Mouse (Mus musculus): Measurements from ENCODE around the gene Olfr1513. TPM values are rescaled to one million over a fixed set of nuclear protein-coding genes. Genes with fewer than 3 reads are reported as not detected.
"Not testable (repeated sequence)": the region's sequence is repeated elsewhere in the genome, so short reads cannot be mapped to it uniquely, and the experiment has no call there.

Olfr1513 gene
- total RNA-seq (2021), result not detected
- long read RNA-seq, experiment 1, result 0 reads
- long read RNA-seq, experiment 2, result 0 reads

GRCm38 (mm10) chr14:52356308-52356707 lies at the start of gene Olfr1513:
Gene Olfr1513 (minus strand): TSS chr14:52356408.
- no peak for TF ChIP-seq CTCF (conservative IDR thresholded peaks at IDR 0.05)
- Histone ChIP-seq H3K27ac (no peak within 1 kb of the TSS), H3K4me3 (no peak within 1 kb of the TSS)
- DNase-seq (ENCODE audit: low spot score in 2 of 2), result no peak

DNA sequence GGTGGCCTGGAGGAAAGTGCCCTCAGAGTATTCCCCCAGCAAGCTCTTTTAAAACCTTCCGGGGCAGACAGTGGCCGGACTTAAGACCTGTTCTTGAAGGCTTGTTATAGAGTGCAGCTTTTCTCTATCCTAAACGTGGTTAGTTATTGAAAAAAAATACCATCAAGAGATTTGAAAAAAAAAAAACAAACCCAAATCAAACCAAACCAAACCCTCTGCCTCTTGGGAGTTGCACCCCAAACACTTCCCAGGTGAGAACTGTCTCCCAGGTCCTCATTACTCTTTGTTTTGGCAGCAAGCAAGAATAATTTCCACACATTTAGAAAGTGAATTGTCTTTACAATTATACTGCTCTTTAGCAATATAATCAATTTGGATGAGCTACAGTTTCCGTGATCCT lies 41.1 kb upstream of the Olfr1513 start, which contains the start of gene Olfr1511:
Gene Olfr1511, minus strand, starts transcription at position 101 of the 400 bp plus-strand sequence.
- Histone ChIP-seq H3K27ac (no peak within 1 kb of the TSS), H3K4me3 (no peak within 1 kb of the TSS)
- DNase-seq (ENCODE audit: low spot score in 2 of 2), result no peak
- no peak for TF ChIP-seq CTCF (conservative IDR thresholded peaks at IDR 0.05)

DNA sequence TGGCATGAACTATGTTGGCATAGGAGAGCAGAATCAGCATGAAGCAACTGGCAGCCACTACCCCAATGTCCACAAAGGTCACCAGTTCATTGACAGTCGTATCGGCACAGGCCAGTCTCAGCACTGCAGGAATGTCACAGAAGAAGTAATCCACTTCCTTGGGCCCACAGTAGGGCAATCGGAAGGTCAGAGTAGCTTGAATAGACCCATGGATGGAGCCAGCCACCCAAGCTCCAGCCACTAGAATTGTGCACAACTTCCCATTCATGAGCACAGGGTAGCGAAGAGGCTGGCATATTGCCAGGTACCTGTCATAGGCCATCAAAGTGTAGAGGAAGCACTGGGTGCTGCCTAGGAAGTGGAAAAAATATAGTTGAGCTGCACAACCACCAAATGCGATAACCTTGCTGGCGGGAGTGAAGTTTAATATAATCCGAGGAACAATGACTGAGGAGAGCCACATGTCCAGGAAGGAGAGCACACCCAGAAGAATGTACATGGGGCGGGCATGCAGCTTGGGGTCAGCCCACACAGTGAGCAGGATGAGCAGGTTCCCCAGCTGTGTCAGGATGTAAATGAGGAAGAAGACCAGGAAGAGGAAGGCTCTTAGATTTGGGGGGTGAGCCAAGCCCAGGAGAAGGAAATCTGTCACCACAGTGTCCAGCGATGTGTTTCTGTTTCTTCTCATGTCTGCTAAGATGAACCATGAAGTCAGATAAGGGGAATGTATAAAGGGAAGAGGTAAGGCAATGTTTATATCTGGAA lies 34.1 kb upstream of the Olfr1513 start:
- H3K4me3 ChIP-seq; H3K27ac ChIP-seq; DNase-seq (ENCODE audit: low spot score in 2 of 2): not testable (repeated sequence)

GRCm38 (mm10) chr14:52379068-52379467 lies 22.9 kb upstream of the Olfr1513 start, which contains the start of gene Olfr1512:
Gene Olfr1512 (minus strand): TSS chr14:52379168.
- no peak for DNase-seq (ENCODE audit: low spot score in 2 of 2)
- no peak within 1 kb of the TSS for H3K27ac ChIP-seq
- TF ChIP-seq CTCF (conservative IDR thresholded peaks at IDR 0.05), result no peak

GRCm38 (mm10) chr14:52368741-52369140 lies 12.5 kb upstream of the Olfr1513 start:
- peak in 1 of 2 experiments; percentile 36 for DNase-seq (ENCODE audit: low spot score in 2 of 2)
- Histone ChIP-seq H3K27ac (no peak overlapping the region), H3K4me3 (no peak overlapping the region)
- no peak for TF ChIP-seq CTCF (conservative IDR thresholded peaks at IDR 0.05)

More at GRCm38 (mm10) chr14:52379068-52379467, 22.9 kb upstream of the Olfr1513 start, which contains the start of gene Olfr1512:
- H3K4me3 ChIP-seq, result no peak within 1 kb of the TSS

- no peak overlapping the region; the same call in 1 of the 2 replicates for H3K4me3 ChIP-seq
- peak overlapping the region; percentile 80; the same call in 1 of the 2 replicates for H3K27ac ChIP-seq
- no peak for DNase-seq (ENCODE audit: low spot score in 2 of 2)
- TF ChIP-seq CTCF (conservative IDR thresholded peaks at IDR 0.05), result no peak
Measured at GRCm38 (mm10) chr14:52339512-52339852, 16.7 kb downstream of the Olfr1513 start.

- DNase-seq (ENCODE audit: low spot score in 2 of 2), result peak; percentile 77 to 83
Measured at GRCm38 (mm10) chr14:52338751-52339511, 17.3 kb downstream of the Olfr1513 start.

GRCm38 (mm10) chr14:52332171-52332570 lies 24.0 kb downstream of the Olfr1513 start:
- no peak for TF ChIP-seq CTCF (conservative IDR thresholded peaks at IDR 0.05)
- H3K4me3 ChIP-seq, result no peak overlapping the region
- H3K27ac ChIP-seq, result no peak overlapping the region; the same call in 1 of the 2 replicates
- DNase-seq (ENCODE audit: low spot score in 2 of 2), result no peak

More at GRCm38 (mm10) chr14:52338751-52339511, 17.3 kb downstream of the Olfr1513 start:
- peak; percentile 89 for TF ChIP-seq CTCF (conservative IDR thresholded peaks at IDR 0.05)
- H3K27ac ChIP-seq, result peak overlapping the region; percentile 80
- peak overlapping the region; percentile 56 for H3K4me3 ChIP-seq

- Histone ChIP-seq H3K27ac (peak overlapping the region; percentile 65), H3K4me3 (no peak overlapping the region)
- no peak for DNase-seq (ENCODE audit: low spot score in 2 of 2)
- no peak for TF ChIP-seq CTCF (conservative IDR thresholded peaks at IDR 0.05)
Measured at GRCm38 (mm10) chr14:52331069-52331750, 25.0 kb downstream of the Olfr1513 start.

DNA sequence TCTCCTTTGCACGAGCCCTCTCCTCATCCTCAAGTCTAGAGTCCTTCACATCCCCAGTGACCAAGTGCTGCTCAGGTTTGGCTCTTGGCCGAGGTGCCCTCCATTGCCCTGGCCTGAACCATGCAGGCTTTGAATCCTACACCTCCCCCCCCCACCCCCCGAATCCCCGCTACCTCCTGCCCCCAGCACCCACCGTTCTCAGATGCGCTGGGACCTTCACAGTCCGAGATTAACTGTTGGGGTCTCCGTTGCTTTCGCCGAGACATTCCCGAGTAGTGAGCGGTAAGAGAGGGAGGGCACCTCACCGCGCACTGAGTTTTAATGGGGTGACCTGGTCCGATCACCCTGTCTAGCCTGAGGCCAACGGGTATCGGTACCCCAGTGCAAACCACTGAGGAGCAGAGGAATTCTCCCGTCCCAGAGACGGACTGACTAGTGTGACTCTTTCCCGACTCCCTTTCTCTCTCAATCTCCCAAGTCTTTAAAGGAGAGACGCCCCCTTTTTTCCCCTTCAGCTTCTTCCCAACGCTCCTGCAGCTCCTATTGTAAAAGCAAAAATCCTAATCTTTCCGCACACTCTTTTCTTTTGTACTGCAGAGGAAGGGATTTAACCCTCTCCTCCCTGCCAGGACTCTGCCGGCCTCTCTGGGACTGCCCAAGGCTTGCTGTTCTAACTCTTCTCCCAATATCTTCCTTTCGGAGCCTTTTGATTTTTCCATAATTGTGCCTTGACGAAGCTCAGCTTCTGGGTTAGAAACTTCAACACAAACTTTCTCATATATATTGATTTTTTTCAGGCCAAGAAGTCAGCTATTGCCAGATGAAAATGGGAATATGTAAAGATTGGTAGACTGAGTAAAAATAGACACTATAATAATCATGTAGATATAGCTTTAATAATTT lies 28.0 kb downstream of the Olfr1513 start, which contains the start of gene Sall2:
Gene Sall2, minus strand, starts transcription at position 853 of the 903 bp plus-strand sequence.
- Histone ChIP-seq H3K4me3 (peak within 1 kb of the TSS; percentile 39), H3K27ac (peak within 1 kb of the TSS; percentile 83)
- DNase-seq (ENCODE audit: low spot score in 2 of 2), result no peak
- TF ChIP-seq CTCF (conservative IDR thresholded peaks at IDR 0.05), result no peak

GRCm38 (mm10) chr14:52327375-52327901 lies 28.8 kb downstream of the Olfr1513 start:
- Histone ChIP-seq H3K27ac (peak overlapping the region; percentile 83), H3K4me3 (peak overlapping the region; percentile 39)
- TF ChIP-seq CTCF (conservative IDR thresholded peaks at IDR 0.05), result no peak
- DNase-seq (ENCODE audit: low spot score in 2 of 2), result no peak
